Mouse (Mus musculus) heart, adult 2 months (tissue): ENCODE results near the gene Eps8l2.
A peak's percentile ranks its signal among the peaks of the same experiment; 100 is the strongest.

Experiments
- CTCF ChIP-seq: fragments of 200-600 bp; IDR thresholded peaks from 2 replicates; pipeline ENCODE4 v1.8.1; 2022; ENCODE audit warnings: antibody characterized with exemption, mild to moderate bottlenecking, moderate library complexity
- EP300 ChIP-seq: fragments of 200-500 bp; IDR thresholded peaks from 2 replicates; pipeline ENCODE4 v1.6.1; 2011; ENCODE audit warnings: low read depth, low read length, control low read depth; ENCODE audit not compliant: insufficient read depth

DNA sequence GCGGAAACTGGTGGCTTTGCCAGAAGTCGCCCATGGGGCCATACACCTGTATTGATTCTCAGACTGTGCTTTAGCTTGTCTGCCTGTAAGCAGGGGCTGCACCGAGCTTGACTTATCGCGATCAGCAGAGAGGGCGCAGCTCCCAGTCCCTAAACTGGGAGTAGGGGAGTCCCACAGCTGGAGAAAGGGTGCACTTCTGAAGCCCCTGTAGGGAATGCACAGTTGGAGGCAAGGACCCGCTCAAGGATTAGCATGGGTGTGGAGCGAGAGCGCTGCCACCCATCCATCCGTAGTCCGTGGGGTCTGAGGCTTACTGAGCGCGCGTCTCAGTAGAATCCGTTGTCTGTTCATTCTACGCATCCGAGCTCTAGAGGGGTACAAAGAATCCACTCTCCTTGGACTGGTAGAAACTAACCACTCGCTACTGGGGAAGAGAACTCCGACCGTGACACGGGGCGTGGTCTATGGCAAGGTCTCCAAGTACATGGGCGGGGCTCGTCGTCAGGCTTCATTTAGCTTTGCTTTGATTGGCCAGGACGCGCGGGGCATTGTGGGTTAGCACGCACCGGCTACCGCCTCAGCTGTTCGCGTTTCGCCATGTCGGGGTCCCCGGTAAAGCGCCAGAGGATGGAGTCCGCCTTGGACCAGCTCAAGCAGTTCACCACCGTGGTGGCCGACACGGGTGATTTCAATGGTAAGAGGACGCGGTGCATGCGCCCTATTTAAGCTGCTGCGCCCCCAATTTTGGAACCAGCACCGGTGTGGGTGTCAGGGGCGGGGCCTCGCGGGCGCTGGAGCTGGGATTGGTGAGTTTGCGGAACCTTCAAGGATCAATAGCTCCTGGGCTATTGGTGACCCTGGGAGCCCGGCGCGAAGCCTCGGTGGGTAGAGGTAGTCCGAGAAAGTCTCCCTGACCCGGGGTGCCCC is 53.2 kb downstream of the Eps8l2 start, which contains the start of gene Taldo1:
- TF ChIP-seq EP300 (0 out of 2 replicates have a peak, but pooled peaks have one; percentile 24), CTCF (no peak)
